Mouse (Mus musculus) kidney, postnatal 10 days (tissue): ENCODE results near the gene Lrif1.
"Not testable (repeated sequence)": the region's sequence is repeated elsewhere in the genome, so short reads cannot be mapped to it uniquely, and the experiment has no call there.

Experiments
- DNase-seq: peaks from one replicate; pipeline ENCODE4 v3.0.0; 2021; ENCODE audit warnings: mixed read lengths

Lrif1 gene

GRCm38 (mm10) chr3:106684830-106685229, at the start of gene Lrif1:
Gene Lrif1, plus strand, starts transcription at chr3:106684987.
- DNase-seq = peak; percentile 78

DNA sequence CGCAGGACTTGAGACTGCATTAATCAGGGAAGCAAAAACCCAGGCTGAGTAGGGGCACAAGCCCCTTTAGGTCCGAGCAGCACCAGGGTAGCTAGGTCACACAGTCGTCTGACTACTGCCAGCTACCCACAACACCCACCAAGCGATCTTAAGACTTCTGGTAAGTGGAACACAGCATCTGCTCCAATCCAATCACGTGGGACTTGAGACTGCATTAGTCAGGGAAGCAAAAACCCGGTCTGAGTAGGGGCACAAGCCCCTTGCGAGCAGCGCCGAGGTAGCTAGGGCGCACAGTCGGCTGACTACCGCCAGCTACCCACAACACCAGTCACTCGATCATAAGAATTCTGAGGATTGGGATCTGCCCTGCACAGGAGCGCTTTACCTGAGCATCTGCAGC, 12.0 kb upstream of the Lrif1 start:
- not testable (repeated sequence) for DNase-seq

DNA sequence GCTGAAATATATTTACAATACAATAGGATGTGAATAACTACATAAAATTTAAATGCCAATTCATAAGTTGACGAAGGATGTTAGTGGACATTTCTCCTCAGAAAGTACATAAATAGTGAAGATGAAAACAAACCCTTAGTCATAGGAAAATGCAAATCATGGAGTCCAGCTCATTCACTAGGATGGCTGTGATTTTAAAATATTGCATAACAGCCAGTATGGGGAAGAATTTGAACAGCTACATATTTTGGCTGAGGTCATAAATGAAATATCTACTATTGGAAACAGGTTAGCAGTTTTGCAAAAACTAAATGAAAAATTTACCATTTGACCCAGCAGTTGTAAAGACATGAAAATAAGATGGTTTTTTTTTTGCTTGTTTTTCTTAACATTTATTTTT, 594 bp downstream of the Lrif1 start:
- no peak for DNase-seq

- DNase-seq = peak; percentile 98
These were observed 36.7 kb downstream of the Lrif1 start for GRCm38 (mm10) chr3:106721397-106722027.

DNA sequence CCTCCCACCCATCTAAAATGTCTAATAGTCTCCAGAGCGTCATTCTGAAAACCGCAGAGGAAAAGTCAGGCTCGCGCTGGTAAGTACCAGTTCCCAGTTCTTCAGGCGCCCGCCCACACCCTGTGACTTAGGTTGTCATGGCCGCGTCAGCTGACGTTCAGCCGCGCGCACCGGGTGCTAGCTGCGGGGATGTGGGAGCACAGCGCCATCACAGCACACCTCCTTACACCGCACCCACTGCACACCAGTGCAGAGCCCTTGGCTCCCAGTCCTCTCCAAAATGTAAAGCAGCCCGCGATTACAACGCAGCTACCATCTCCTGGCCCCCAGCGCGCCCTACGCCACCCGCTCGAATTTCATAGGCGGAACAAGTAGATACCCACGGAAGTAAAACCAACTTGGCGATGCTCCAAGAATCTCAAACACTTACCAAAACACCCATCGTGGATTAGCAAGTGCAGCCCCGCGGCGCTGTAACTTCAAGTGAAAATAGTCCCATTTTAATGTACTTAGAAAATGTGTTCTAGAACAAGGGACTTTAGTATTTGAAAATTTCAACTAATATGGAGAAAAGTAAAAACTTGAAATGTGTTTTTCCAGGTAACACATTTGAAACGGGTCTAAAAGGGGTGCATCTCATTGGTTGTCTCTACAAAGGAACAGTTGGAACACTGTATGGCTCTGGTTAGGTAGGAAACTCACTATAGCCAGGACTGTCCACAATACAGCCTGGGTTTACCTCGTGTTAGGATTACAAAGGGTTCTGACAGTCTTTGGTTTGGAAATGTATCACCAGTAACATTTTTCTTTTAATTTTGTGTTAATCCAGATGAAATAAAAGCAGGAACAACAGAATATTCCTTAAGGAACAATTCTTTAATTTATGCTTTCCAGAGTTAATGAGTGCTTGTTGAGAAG, 37.5 kb downstream of the Lrif1 start:
- DNase-seq = peak; percentile 89

GRCm38 (mm10) chr3:106755898-106756297, 71.1 kb downstream of the Lrif1 start:
- no peak for DNase-seq

DNA sequence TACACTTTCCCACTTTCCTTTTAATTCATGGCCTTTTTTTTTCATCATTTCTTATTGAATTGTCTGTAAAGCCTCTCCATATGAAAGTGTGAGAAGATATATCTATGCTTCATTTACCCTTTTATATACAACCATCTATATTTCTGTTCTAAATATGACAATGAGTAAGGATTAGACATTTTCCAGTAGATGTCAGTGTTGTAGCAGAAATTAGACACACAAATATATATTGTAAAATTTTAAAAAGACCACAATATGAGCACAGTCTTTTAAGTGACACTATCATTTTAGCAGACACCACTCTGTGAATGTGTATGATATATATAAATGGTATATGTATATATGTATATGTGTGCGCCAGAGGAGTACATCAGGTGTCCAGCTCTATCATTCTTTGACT, 87.0 kb downstream of the Lrif1 start:
- no peak for DNase-seq

DNA sequence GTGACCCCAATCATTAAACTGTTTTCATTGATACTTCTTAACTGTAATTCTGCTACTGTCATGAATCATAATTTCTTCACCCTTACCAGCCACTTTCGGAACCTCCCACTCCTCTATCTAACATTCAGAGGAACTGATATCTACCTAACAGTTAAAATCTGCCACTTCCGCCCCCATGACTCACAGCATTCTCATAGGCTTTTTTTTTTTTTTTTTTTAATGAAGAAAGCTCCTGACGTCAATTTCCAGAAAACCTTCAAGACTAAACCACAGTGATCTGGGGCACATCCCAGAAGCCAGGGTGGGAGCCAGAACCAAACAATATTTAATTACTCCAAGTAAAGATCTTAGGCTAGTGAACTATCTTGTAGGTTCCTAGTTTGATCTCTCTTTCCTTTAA, 100.3 kb downstream of the Lrif1 start:
- DNase-seq = no peak
